Mouse (Mus musculus) heart, embryonic 16.5 days (tissue): ENCODE data around the gene Smagp. TPM values are rescaled to one million over a fixed set of nuclear protein-coding genes. Genes with fewer than 3 reads are reported as not detected.
A peak's percentile ranks its signal among the peaks of the same experiment; 100 is the strongest.

Experiments
- ATAC-seq: fragments of 200-750 bp; cut with Nextera tagmentation; replicated peaks from 2 replicates; pipeline ENCODE4 v1.8.0; 2017; ENCODE audit warnings: moderate number of reproducible peaks; ENCODE audit not compliant: insufficient read depth, low FRiP score; ENCODE audit errors: extremely low read depth
- H3K27ac ChIP-seq: fragments of 300-500 bp; sonication (generic); 2 replicates; pipeline ENCODE4 v1.5.1; 2014; ENCODE audit warnings: mild to moderate bottlenecking, low read length, control low read depth, moderate library complexity
- H3K27me3 ChIP-seq: fragments of 300-500 bp; sonication (generic); 2 replicates; pipeline ENCODE4 v1.6.1; 2014; ENCODE audit warnings: low read length, mixed read lengths; ENCODE audit not compliant: control insufficient read depth, insufficient read depth
- H3K36me3 ChIP-seq: fragments of 300-500 bp; sonication (generic); 2 replicates; pipeline ENCODE4 v1.6.1; 2014; ENCODE audit not compliant: control insufficient read depth, insufficient read depth
- H3K4me1 ChIP-seq: fragments of 300-500 bp; sonication (generic); 2 replicates; pipeline ENCODE4 v1.6.1; 2014; ENCODE audit warnings: low read length, mixed read lengths; ENCODE audit not compliant: control insufficient read depth, insufficient read depth
- H3K4me2 ChIP-seq: fragments of 300-500 bp; sonication (generic); 2 replicates; pipeline ENCODE4 v1.6.1; 2014; ENCODE audit warnings: low read depth, mild to moderate bottlenecking, control low read depth, low read length
- H3K4me3 ChIP-seq: fragments of 300-500 bp; sonication (generic); 2 replicates; pipeline ENCODE4 v1.5.1; 2014; ENCODE audit warnings: mild to moderate bottlenecking, control low read depth, low read length
- H3K9ac ChIP-seq: fragments of 300-500 bp; sonication (generic); 2 replicates; pipeline ENCODE4 v1.6.1; 2014; ENCODE audit warnings: low read length, control low read depth
- H3K9me3 ChIP-seq: fragments of 300-500 bp; sonication (generic); replicated peaks from 2 replicates; pipeline ENCODE4 v1.6.1; 2016; ENCODE audit warnings: low read length; ENCODE audit not compliant: control insufficient read depth
- WGBS: fragments of 180-500 bp; shearing (Covaris S2); extraction: QIAGEN DNeasy Blood & Tissue Kit; methylation state at CpG from one replicate; pipeline ENCODE4 v1.1.7; 2014; 5-methylcytosine and 5-hydroxymethylcytosine counted together
- polyA plus RNA-seq: library from polyadenylated mRNA; unstranded; fragments of >200 nt; fragmentation: Nextera tagmentation; extraction: Ambion mirVana; gene quantifications from 2 replicates; pipeline ENCODE4 v1.2.1, GENCODE M21; 2015

The Smagp gene
- polyA plus RNA-seq, 1 experiment from 2014 or later = 16.9 TPM

GRCm38 (mm10) chr15:100667871-100668545 lies 31.3 kb upstream of the Smagp start:
- no peaks in the 10 kb centered on the region for H3K36me3 ChIP-seq
- 67% methylated on average over 5 of the region's 5 CpGs for WGBS
- ATAC-seq = no peak
- H3K27ac ChIP-seq = no peak overlapping the region
- peak overlapping the region; percentile 22 for H3K4me2 ChIP-seq
- peaks cover 8% of the 10 kb centered on the region; the same call in 1 of the 2 replicates for H3K4me1 ChIP-seq
- H3K9me3 ChIP-seq = no peaks in the 10 kb centered on the region
- no peak overlapping the region for H3K9ac ChIP-seq
- peak overlapping the region; percentile 1 for H3K4me3 ChIP-seq
- H3K27me3 ChIP-seq = no peaks in the 10 kb centered on the region

DNA sequence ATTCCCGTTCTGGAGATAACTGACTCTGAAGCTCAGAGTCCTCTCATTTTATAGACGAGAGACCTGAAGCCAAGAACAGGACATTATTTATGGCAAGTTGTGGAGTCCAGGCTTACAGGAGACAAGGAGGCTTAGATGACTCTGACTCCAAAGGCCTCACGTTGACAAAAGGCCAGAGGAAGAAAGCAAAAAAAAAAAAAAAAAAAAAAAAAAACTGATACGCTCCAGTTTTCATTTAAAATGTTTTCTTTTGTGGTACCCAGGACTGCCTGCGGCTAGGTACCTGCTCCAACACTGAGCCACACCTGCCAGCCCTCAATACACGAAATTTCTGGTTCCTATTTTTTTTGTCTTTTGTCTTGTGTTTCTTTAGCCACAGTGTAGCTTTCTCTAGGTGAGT lies 30.7 kb upstream of the Smagp start:
- H3K4me1 ChIP-seq = peaks cover 8% of the 10 kb centered on the region; the same call in 1 of the 2 replicates
- H3K9ac ChIP-seq = peak overlapping the region; percentile 11; the same call in 1 of the 2 replicates
- ATAC-seq = no peak
- WGBS = 48% methylated on average over 6 of the region's 6 CpGs
- H3K27ac ChIP-seq = peak overlapping the region; percentile 66
- no peaks in the 10 kb centered on the region for H3K36me3 ChIP-seq
- peak overlapping the region; percentile 29 for H3K4me2 ChIP-seq
- no peaks in the 10 kb centered on the region for H3K9me3 ChIP-seq
- no peaks in the 10 kb centered on the region for H3K27me3 ChIP-seq
- peak overlapping the region; percentile 17; the same call in 1 of the 2 replicates for H3K4me3 ChIP-seq

DNA sequence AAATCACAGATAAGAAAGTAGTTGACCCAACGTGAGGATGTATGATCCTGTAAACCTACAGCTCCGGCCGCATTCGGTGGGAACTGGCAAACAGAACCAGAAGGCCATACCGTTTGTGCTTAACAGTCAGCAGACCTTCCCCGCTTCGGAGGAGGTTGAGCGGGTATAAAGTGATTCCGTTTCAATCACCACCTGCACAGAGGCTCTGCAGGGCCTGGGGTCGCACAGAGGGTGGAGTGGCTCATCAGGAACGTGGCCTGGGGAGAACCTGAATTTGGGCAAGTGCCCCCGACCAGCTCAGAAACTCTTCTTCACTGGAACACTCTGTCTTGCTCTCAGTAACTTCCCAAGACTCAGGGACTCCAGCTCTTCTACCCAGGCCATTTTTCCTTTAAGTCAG lies 30.1 kb upstream of the Smagp start:
- Histone ChIP-seq H3K27ac (peak overlapping the region; percentile 66), H3K27me3 (no peaks in the 10 kb centered on the region), H3K9me3 (no peaks in the 10 kb centered on the region), H3K9ac (peak overlapping the region; percentile 11; the same call in 1 of the 2 replicates), H3K4me3 (peak overlapping the region; percentile 17; the same call in 1 of the 2 replicates), H3K36me3 (no peaks in the 10 kb centered on the region), H3K4me2 (peak overlapping the region; percentile 29), H3K4me1 (peaks cover 8% of the 10 kb centered on the region; the same call in 1 of the 2 replicates)
- no peak for ATAC-seq
- 20% methylated on average over 12 of the region's 12 CpGs for WGBS

GRCm38 (mm10) chr15:100666219-100666696 lies 29.5 kb upstream of the Smagp start:
- 4% methylated on average over 7 of the region's 7 CpGs for WGBS
- peak; percentile 46; the same call in 1 of the 2 replicates for ATAC-seq

DNA sequence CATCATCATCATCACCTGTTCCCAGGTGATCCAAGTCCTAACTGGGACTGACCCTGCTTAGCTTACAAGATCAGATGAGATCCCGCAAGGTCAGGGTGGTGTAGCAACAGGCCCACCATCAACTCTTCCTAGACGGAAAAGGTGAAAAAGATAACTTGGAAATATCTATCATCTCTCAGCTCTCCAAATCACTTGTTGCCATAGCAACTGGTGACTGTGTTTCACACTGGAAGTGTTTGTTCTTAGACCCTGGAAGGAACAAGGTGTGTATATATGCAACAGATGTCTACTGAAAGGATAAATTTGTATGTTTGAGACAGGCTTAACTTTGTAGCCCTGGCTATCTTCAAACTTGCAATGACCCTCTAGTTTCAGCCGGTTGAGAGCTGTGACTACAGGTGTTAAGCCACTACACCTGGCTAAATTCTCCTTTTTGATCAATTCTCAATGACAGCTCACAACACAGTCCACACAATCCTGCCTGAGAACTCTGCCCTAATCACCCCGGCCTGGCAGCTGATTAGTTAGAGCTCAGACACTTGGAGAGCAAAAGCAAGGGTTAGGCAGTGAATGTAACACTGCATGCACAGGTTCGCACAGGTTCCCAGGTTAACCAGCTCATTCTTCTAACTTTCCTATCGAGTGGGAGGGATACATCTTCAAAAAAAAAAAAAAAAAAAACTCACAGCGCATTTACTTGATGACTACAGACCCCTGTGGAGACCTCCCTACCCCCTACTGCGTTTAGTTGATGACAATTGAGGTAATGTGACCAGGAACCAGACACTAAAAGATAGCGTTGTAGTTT lies 28.9 kb upstream of the Smagp start:
- Histone ChIP-seq H3K4me2 (no peak overlapping the region), H3K36me3 (no peaks in the 10 kb centered on the region), H3K4me1 (peaks cover 8% of the 10 kb centered on the region; the same call in 1 of the 2 replicates), H3K27ac (no peak overlapping the region), H3K27me3 (no peaks in the 10 kb centered on the region), H3K9me3 (no peaks in the 10 kb centered on the region), H3K9ac (no peak overlapping the region), H3K4me3 (no peak overlapping the region)
- ATAC-seq = no peak
- WGBS = 34% methylated on average over 9 of the region's 9 CpGs

More at GRCm38 (mm10) chr15:100666219-100666696, 29.5 kb upstream of the Smagp start:
- Histone ChIP-seq H3K4me3 (no peak overlapping the region), H3K9me3 (no peaks in the 10 kb centered on the region), H3K27me3 (no peaks in the 10 kb centered on the region), H3K36me3 (no peaks in the 10 kb centered on the region), H3K4me2 (peak overlapping the region; percentile 29), H3K4me1 (peaks cover 8% of the 10 kb centered on the region; the same call in 1 of the 2 replicates), H3K27ac (peak overlapping the region; percentile 38), H3K9ac (0 out of 2 replicates have a peak overlapping the region, but pooled peaks have one; percentile 3)

DNA sequence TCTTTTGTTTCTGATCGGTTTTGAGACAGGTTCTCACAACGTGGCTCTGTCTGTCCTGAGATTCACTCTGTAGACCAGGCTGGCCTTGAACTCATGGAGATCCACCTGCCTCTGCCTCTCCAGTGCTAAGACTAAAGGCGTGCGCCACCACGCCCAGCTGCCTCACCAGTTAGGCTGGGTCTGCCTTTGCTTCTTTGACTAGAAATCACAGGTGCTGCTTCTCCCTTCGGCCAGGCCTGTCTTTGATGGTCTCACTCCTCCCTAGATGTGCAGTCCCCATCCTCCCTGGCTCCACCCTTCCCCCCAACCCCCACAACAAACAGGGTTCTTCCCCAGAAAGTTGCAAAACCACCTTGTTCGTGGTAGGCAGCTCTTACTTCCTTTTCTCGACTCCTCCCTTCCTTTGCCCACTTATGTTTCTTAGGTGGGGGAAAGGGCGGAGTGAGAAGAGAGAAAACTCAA lies 28.1 kb upstream of the Smagp start:
- H3K36me3 ChIP-seq = no peaks in the 10 kb centered on the region
- WGBS = 71% methylated on average over 9 of the region's 9 CpGs
- no peak overlapping the region for H3K4me3 ChIP-seq
- H3K9ac ChIP-seq = no peak overlapping the region
- H3K27me3 ChIP-seq = no peaks in the 10 kb centered on the region
- H3K9me3 ChIP-seq = no peaks in the 10 kb centered on the region
- ATAC-seq = no peak
- peaks cover 8% of the 10 kb centered on the region; the same call in 1 of the 2 replicates for H3K4me1 ChIP-seq
- H3K27ac ChIP-seq = no peak overlapping the region
- no peak overlapping the region for H3K4me2 ChIP-seq

DNA sequence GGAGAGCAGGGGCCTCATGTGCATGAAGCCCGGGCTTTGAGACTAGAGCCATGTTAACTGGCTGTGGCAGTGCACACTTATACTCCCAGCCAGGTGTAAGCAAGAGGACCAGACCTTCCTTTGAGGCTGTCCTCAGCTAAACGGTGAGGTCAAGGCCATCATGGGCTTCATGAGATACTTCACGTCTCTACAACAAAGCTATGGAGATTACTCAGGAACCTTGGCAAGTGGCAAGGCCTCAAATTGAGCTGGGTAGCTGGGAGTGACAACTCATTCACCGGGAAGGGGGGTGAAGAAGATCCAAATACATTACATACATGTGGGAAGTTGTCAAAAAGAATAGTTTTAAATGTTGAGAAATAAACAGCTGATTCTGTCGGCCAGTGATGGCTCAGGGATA lies 24.1 kb upstream of the Smagp start:
- Histone ChIP-seq H3K36me3 (no peaks in the 10 kb centered on the region), H3K4me3 (no peak overlapping the region), H3K27ac (no peak overlapping the region), H3K9ac (no peak overlapping the region), H3K27me3 (no peaks in the 10 kb centered on the region), H3K9me3 (no peaks in the 10 kb centered on the region), H3K4me2 (no peak overlapping the region), H3K4me1 (no peaks in the 10 kb centered on the region)
- ATAC-seq = no peak
- WGBS = 86% methylated on average over 5 of the region's 5 CpGs

- Histone ChIP-seq H3K36me3 (no peaks in the 10 kb centered on the region), H3K4me3 (no peak overlapping the region), H3K27me3 (no peaks in the 10 kb centered on the region), H3K4me1 (no peaks in the 10 kb centered on the region), H3K27ac (no peak overlapping the region), H3K9me3 (no peaks in the 10 kb centered on the region), H3K4me2 (no peak overlapping the region), H3K9ac (no peak overlapping the region)
- whole genome bisulfite sequencing = 70% methylated on average over 9 of the region's 9 CpGs
- ATAC-seq = no peak
Observed at GRCm38 (mm10) chr15:100660306-100660705, 23.6 kb upstream of the Smagp start.
